Mouse (Mus musculus): ENCODE measurements around the gene Rtel1. TPM values are rescaled to one million over a fixed set of nuclear protein-coding genes. Genes with fewer than 3 reads are reported as not detected.

Gene Rtel1
- polyA plus RNA-seq, 1 experiment from 2014 or later, result 80.8 TPM

Other genes with a start within 250 kb of the Rtel1 start
- 0.10 and 0.20 TPM in 2 replicates for gene Kcnq2, start 184.4 kb upstream of the Rtel1 start, polyA plus RNA-seq (2016; fragmentation: Nextera tagmentation; extraction: Ambion mirVana)
- gene Eef1a2, start 162.7 kb upstream of the Rtel1 start, polyA plus RNA-seq (2016; fragmentation: Nextera tagmentation; extraction: Ambion mirVana), result not detected in 2 replicates
- gene Ppdpf, start 132.5 kb upstream of the Rtel1 start, polyA plus RNA-seq (2016; fragmentation: Nextera tagmentation; extraction: Ambion mirVana), result 394 and 428 TPM in 2 replicates
- gene Ptk6, start 117.0 kb upstream of the Rtel1 start, polyA plus RNA-seq (2016; fragmentation: Nextera tagmentation; extraction: Ambion mirVana), result not detected in 2 replicates
- 1.6 and 2.0 TPM in 2 replicates for gene Srms, start 106.6 kb upstream of the Rtel1 start, polyA plus RNA-seq (2016; fragmentation: Nextera tagmentation; extraction: Ambion mirVana)
- gene Fndc11, start 99.7 kb upstream of the Rtel1 start, polyA plus RNA-seq (2016; fragmentation: Nextera tagmentation; extraction: Ambion mirVana), result 0.34 and 0.73 TPM in 2 replicates
- 0.87 and 1.2 TPM in 2 replicates for gene Helz2, start 77.7 kb upstream of the Rtel1 start, polyA plus RNA-seq (2016; fragmentation: Nextera tagmentation; extraction: Ambion mirVana)
- 20.3 and 23.0 TPM in 2 replicates for gene Gmeb2, start 31.7 kb upstream of the Rtel1 start, polyA plus RNA-seq (2016; fragmentation: Nextera tagmentation; extraction: Ambion mirVana)
- gene Stmn3, start 5.2 kb upstream of the Rtel1 start, polyA plus RNA-seq (2016; fragmentation: Nextera tagmentation; extraction: Ambion mirVana), result 0.21 and 0.41 TPM in 2 replicates
- 43.8 and 54.0 TPM in 2 replicates for gene Zgpat, start 45.2 kb downstream of the Rtel1 start, polyA plus RNA-seq (2016; fragmentation: Nextera tagmentation; extraction: Ambion mirVana)
- 79.7 and 80.9 TPM in 2 replicates for gene Arfrp1, start 45.7 kb downstream of the Rtel1 start, polyA plus RNA-seq (2016; fragmentation: Nextera tagmentation; extraction: Ambion mirVana)
- gene Lime1, start 60.3 kb downstream of the Rtel1 start, polyA plus RNA-seq (2016; fragmentation: Nextera tagmentation; extraction: Ambion mirVana), result 26.1 and 30.6 TPM in 2 replicates
- gene Zbtb46, start 139.7 kb downstream of the Rtel1 start, polyA plus RNA-seq (2016; fragmentation: Nextera tagmentation; extraction: Ambion mirVana), result 17.5 and 17.7 TPM in 2 replicates
- gene Abhd16b, start 173.5 kb downstream of the Rtel1 start, polyA plus RNA-seq (2016; fragmentation: Nextera tagmentation; extraction: Ambion mirVana), result 0.08 and 0.21 TPM in 2 replicates
- 176 and 185 TPM in 2 replicates for gene Tpd52l2, start 177.4 kb downstream of the Rtel1 start, polyA plus RNA-seq (2016; fragmentation: Nextera tagmentation; extraction: Ambion mirVana)
- gene Dnajc5, start 200.7 kb downstream of the Rtel1 start, polyA plus RNA-seq (2016; fragmentation: Nextera tagmentation; extraction: Ambion mirVana), result 86.6 and 97.6 TPM in 2 replicates

Data from limb, embryonic 10.5 days (tissue).